Mouse (Mus musculus): ENCODE data around the gene Elovl3.
"Not testable (repeated sequence)": the region's sequence is repeated elsewhere in the genome, so short reads cannot be mapped to it uniquely, and the experiment has no call there.

Gene Elovl3

GRCm38 (mm10) chr19:46131694-46132525 is at the start of gene Elovl3:
Gene Elovl3, plus strand, starts transcription at chr19:46131897.
- DNase-seq (ENCODE audit: low spot score in 2 of 2) = peak in 1 of 2 experiments; percentile 26

DNA sequence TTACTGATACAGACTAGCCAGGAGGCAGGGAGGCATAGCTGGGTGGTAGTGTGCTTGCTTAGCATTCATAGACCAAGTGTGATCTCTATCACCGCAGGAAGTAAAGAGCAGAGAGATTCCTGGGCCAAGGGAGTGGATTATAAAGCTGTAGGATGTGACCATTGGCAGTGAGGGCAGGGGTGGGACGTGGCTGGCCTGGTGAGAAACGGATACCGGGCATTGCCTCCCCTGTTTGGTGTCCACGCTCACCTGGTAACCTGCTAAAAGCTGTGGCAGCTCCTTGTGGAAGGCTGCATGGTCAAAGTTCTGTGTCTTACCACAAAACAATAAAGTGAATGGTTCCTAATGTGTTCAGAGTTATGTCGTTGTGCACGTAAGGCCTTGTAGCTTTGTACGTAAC is 46.5 kb upstream of the Elovl3 start:
- no peak for DNase-seq (ENCODE audit: low spot score in 2 of 2)

- no peak for DNase-seq (ENCODE audit: low spot score in 2 of 2)
Measured at GRCm38 (mm10) chr19:46086337-46086736, 45.4 kb upstream of the Elovl3 start.

DNA sequence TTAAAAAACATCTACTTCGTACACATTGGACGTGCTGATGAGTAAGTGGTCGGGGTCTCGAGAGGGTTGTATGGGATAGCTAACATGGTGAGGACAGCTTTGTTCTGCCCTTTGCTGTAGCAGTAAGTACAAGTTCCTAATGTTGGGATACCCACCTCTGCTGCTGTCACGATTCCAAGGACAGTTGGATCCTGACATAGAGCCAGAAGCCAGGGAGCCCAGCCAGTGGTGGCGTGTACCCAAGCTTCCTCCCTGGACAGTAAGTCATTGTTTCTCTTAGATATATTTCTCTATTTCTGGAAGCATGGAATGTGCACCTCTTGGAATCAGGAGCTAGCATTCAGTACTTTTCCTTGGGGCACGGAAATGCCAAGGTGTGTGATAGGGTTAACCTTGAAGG is 43.8 kb upstream of the Elovl3 start:
- peak in 1 of 2 experiments; percentile 43 for DNase-seq (ENCODE audit: low spot score in 2 of 2)

- no peak for DNase-seq (ENCODE audit: low spot score in 2 of 2)
Measured at GRCm38 (mm10) chr19:46091641-46092040, 40.1 kb upstream of the Elovl3 start.

DNA sequence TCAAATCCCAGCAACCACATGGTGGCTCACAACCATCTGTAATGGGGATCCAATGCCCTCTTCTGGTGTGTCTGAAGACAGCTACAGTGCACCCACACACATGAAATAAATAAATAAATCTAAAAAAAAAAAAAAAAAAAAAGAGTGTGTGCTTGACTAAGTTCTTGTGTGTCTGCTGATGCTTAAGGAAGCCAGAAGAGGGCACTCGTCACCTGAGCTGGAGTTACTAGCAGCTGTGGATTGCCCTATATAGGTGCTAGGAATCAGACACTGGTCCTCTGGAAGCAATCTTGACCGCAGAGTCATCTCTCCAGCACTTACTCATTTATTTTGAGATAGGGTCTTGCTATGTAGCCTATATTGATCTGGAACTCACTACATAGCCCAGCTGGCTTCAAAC is 37.6 kb upstream of the Elovl3 start:
- no peak for DNase-seq (ENCODE audit: low spot score in 2 of 2)

GRCm38 (mm10) chr19:46095291-46095690 is 36.4 kb upstream of the Elovl3 start:
- DNase-seq (ENCODE audit: low spot score in 2 of 2) = no peak

DNA sequence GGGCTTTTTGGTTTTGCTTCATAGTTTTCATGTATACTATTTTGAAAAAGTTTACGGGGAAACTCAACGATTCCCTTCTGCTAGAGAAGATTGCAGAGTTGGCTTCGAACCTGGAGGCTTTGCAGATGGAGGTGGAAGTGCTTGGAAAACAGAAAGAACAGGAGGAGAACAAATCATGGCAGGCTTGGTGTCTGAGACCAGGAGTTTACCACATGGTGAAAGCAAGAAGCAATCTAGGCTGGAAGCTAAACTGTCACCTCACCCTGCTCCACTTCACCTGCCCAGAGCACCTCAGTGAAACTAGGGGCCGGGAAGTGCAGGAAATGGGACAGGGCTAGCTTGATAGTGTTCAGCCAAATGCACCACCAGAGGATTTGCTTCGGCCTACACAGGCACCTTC is 35.3 kb upstream of the Elovl3 start:
- no peak for DNase-seq (ENCODE audit: low spot score in 2 of 2)

- DNase-seq (ENCODE audit: low spot score in 2 of 2) = no peak
Measured at GRCm38 (mm10) chr19:46099561-46099960, 32.1 kb upstream of the Elovl3 start.

- DNase-seq (ENCODE audit: low spot score in 2 of 2) = no peak
Measured at GRCm38 (mm10) chr19:46103437-46104186, 28.1 kb upstream of the Elovl3 start.

DNA sequence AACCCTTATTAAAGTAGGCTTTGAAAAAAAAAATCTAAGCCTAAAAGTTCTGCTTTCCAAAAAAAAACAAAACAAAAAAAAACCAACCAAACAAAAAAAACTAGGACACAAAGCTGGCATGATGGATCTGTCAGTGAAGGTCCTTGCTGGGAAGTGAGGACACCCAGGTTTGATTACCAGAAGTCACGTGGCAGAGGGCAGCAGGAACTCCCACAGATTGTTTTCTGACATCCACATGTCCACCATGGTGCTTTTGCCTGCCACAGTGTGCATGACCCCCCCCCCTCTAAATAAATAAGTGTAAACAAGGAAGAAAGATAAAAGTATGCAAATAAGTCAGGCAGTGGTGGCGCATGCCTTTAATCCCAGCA is 27.5 kb upstream of the Elovl3 start:
- no peak for DNase-seq (ENCODE audit: low spot score in 2 of 2)

DNA sequence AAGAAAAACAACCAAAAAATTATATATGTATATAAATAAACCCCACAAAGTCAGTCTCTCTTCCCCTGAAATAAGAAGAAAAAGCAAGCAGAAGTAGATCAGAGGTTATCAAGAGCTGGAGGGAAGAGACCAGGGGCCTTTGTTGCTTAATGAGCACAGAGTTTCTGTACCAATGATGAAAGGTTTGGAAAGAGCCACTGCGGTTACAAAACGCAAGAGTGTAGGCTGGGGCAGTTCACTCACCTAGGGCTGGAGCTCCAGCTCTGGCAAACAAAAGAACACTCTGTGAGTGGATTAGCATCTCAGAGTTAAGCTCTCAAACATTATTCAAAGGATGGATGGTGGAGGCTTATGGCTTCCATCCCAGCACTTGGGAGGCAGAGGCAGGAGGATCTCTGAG is 21.5 kb upstream of the Elovl3 start:
- no peak for DNase-seq (ENCODE audit: low spot score in 2 of 2)

DNA sequence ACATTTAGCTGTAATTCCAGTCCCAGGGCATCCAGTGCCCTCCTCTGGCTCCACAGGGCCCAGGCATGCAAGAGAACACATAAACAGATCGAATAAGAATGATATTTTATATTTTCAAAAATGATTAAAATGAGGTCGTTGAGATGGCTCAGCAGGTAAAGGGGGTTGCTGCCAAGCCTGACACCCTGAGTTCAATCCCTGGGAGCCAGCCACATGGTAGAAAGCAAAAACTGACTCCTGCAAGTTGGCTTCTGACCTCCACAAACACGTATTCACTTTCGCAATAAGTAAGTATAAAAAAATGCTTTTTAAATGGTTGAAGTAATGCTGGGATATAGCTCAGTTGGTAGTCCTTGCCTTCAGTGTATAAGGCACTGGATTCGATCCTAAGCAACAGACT is 20.9 kb upstream of the Elovl3 start:
- no peak for DNase-seq (ENCODE audit: low spot score in 2 of 2)

- DNase-seq (ENCODE audit: low spot score in 2 of 2) = no peak
Measured at GRCm38 (mm10) chr19:46114617-46115016, 17.1 kb upstream of the Elovl3 start.

DNA sequence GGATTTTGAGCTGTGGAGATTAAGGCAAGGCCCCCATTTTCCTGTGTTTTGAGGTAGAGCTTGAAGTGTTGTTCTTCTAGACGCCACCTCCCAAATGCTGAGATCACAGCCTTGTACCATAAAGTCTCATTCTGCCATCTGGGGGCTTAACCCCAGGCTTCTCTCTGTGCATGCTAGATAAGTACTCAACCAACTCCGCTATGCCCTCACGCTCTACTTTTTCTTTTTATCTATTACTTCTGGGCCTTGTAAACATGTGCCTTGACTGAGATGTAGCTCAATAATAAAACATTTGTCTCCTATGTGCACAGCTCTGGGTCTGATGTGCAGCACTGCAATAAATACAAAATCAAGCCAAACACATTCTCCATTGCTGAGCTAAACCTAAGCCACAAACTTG is 12.2 kb upstream of the Elovl3 start:
- DNase-seq (ENCODE audit: low spot score in 2 of 2) = no peak

DNA sequence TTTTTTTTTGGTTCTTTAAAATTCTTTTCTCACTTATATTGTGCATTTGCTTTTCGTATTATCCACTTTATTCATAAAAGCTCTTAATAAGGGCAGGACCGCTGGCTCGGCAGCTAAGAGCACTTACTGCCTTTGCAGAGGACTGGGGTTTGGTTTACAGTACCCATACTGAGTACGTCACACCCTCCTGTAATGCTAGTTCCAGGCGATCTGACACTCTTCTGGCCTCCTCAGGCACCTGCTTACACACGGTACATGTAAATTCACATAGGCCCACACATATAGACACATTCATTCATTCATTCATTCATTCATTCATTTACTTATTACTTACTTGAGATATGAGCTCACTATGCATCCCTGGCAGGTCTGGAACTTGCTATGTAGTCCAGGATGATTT is 10.8 kb upstream of the Elovl3 start:
- no peak for DNase-seq (ENCODE audit: low spot score in 2 of 2)

- no peak for DNase-seq (ENCODE audit: low spot score in 2 of 2)
Measured at GRCm38 (mm10) chr19:46123876-46124275, 7.8 kb upstream of the Elovl3 start.

GRCm38 (mm10) chr19:46124651-46125050 is 7.0 kb upstream of the Elovl3 start:
- DNase-seq (ENCODE audit: low spot score in 2 of 2) = no peak

- no peak for DNase-seq (ENCODE audit: low spot score in 2 of 2)
Measured at GRCm38 (mm10) chr19:46126301-46126700, 5.4 kb upstream of the Elovl3 start.

GRCm38 (mm10) chr19:46129737-46130136 is 2.0 kb upstream of the Elovl3 start:
- DNase-seq (ENCODE audit: low spot score in 2 of 2) = not testable (repeated sequence)

DNA sequence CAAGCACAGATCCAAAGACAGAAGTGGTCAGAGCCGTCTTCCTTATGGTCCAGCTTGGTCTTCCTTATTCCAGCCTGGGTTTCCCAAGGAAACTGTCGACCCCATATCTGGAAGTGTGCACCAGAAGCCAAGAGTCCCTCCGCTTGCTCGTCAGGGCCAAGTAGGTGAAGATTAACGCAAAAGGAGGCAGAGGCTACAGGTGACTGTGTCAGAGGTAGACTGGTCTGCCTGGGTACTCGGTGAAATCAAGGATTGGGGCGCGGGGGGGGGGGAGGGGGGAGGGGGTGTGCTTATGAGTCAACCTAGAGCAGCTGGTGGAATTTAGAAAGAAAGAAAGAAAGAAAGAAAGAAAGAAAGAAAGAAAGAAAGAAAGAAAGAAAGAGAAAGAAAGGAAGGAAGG is 414 bp upstream of the Elovl3 start:
- no peak for DNase-seq (ENCODE audit: low spot score in 2 of 2)

- DNase-seq (ENCODE audit: low spot score in 2 of 2) = no peak
Measured at GRCm38 (mm10) chr19:46132577-46132976, 880 bp downstream of the Elovl3 start.

DNA sequence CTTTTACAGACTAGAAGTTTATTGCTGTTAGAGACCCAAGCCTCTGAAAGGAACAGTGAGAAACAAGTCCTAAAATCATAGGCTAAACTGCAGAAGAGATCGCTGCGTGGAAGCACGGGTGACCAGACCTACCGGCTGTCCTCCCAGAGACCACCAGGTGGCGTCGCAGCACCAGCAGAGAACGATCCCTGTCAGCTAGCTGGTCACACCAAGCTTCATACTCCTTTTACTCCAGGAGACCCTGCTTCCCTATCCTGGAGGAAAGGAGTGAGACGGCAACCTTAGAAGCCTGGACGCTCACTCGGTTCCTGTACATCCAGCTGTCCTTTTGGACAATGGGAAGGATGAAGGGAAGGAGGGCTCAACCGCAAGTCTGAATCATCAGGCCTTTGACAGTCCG is 3.6 kb downstream of the Elovl3 start:
- peak; percentile 78 to 92 for DNase-seq (ENCODE audit: low spot score in 2 of 2)

Data from urinary bladder, postnatal 4 days (tissue).